Mouse (Mus musculus) C3H10T1/2 (cell line): ENCODE data around the gene Ddx59. TPM values are rescaled to one million over a fixed set of nuclear protein-coding genes. Genes with fewer than 3 reads are reported as not detected.

Experiments used
- polyA plus RNA-seq, 2 experiments: library from polyadenylated mRNA; unstranded; fragments of >200 nt; fragmentation: generic; extraction: Trizol; gene quantifications; one replicate each; pipeline ENCODE4 v1.2.1; 2012; ENCODE audit warnings: missing spikeins in 2 of 2

Gene Ddx59
- 1 to 10 TPM; 1.4 to 7.3 TPM for polyA plus RNA-seq

DNA sequence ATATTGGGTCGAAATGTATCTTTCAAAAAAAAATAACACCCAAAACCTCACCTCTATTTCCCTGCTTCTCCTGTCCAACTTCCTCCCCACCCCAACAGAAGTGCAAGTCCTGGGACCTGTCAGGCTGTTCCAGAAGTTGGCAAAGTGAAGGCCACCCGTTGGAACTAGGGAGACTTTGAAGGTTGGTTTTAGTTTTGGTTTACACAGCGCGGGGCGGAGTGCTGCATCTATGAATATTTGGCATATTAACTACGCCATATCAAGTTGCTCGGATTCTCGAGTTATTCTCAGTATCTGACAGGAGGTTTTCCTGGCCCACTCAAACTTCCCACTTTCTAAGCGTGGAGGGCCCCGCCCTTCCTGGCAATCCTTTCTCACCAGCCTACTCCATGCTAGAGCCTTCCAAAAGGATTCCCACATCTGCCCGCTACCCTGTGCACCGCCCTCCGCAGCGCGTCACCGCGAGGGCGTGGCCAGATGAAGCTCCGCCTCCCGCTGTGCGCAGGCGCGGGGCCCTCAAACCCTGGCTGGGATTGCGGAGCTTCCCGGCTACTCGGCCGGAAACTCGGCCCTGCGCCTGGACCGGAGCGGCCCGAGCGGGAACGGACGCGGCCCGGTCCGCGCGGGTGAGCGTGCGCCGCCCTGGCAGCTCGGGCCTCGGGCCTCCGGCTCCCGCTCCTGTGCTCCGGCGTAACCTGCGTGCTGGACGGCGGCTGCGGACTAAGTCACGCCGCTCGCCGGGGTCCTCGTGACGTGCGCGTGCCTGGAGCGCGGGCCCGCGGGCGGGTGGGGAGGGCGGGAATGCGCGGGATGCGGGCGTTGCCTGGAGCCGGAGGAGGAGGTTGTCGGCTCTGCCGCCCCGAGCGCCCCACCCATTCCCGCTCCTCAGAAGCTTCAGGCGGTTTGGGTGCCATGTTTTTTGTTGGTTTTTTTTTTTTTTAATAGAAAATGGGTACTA is at the start of gene Ddx59:
TSS of gene Ddx59 (plus strand) at position 474 of the 958 bp plus-strand sequence.

DNA sequence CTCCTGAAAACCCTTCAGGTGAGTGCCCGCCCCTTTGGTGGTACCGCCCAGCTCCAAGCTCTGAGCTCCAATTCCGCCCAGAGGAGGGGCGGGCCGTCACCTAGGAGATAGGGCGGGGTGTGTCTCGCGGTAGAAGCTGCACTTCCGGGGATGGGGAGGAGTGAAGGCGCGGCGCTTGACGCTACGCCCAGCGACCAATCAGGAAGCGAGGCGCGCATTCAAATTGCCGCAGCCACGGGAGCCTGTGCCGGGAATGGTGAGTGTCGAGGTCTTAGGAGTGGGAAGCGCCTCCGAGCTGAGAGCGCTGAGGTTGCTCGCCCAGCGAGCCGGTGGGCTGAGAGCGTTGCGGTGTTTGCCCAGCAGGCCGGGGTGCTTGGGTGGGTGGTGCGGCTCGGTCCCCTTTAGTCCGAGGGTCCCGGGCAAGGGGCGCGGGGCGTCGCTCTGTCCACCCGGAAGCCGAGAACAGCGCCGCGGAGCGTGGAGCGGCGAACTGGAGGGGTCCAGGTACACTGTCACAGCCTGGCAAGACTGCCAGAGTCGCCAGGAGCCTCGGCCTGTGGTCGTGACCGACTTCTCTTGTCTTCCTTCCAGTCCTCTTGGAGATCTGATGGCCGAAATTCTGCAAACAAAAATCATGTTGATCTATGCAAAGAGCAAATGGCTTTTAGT is 51.2 kb downstream of the Ddx59 start, which contains the start of gene Kif14:
TSS of gene Kif14 (plus strand) at position 201 of the 669 bp plus-strand sequence.

Other genes with a start within 250 kb of the Ddx59 start
- not detected for gene Mroh3, start 202.4 kb upstream of the Ddx59 start, polyA plus RNA-seq
- under 1 TPM; 0.07 to 0.15 TPM for gene Inava, start 181.0 kb upstream of the Ddx59 start, polyA plus RNA-seq
- not detected for gene Gpr25, start 154.4 kb upstream of the Ddx59 start, polyA plus RNA-seq
- gene Camsap2, start 69.2 kb upstream of the Ddx59 start, polyA plus RNA-seq = 1 to 10 TPM in 1 of 2 experiments, under 1 TPM in 1; 0.42 to 4.9 TPM
- 1 to 10 TPM in 1 of 2 experiments, under 1 TPM in 1; 0.21 to 3.4 TPM for gene Kif14, start 51.1 kb downstream of the Ddx59 start, polyA plus RNA-seq
- gene Zfp281, start 209.6 kb downstream of the Ddx59 start, polyA plus RNA-seq = 1 to 10 TPM in 1 of 2 experiments, under 1 TPM in 1; 0.36 to 3.4 TPM